Mouse (Mus musculus) macrophage (primary cell): Measurements from ENCODE around the gene Ncoa7. TPM values are rescaled to one million over a fixed set of nuclear protein-coding genes. Genes with fewer than 3 reads are reported as not detected.
"Not testable (repeated sequence)": the region's sequence is repeated elsewhere in the genome, so short reads cannot be mapped to it uniquely, and the experiment has no call there.

Experiments
- H3K27ac ChIP-seq: fragments of 350-480 bp; formaldehyde crosslinking; 2 replicates; pipeline ENCODE4 v1.9.0; 2021
- H3K36me3 ChIP-seq: fragments of 350-480 bp; formaldehyde crosslinking; 2 replicates; pipeline ENCODE4 v1.9.0; 2021; ENCODE audit errors: inconsistent target
- H3K4me3 ChIP-seq: fragments of 350-480 bp; formaldehyde crosslinking; 2 replicates; pipeline ENCODE4 v1.9.0; 2021; ENCODE audit errors: inconsistent target
- H3K79me2 ChIP-seq: fragments of 350-480 bp; formaldehyde crosslinking; 2 replicates; pipeline ENCODE4 v1.9.0; 2021; ENCODE audit errors: inconsistent target
- WGBS: methylation state at CpG from one replicate; pipeline ENCODE4 v1.1.7; 2026; ENCODE audit warnings: inconsistent platforms; ENCODE audit not compliant: missing documents; 5-methylcytosine and 5-hydroxymethylcytosine counted together
- polyA plus RNA-seq: library from polyadenylated mRNA; stranded (reverse); fragments of 250-400 nt; gene quantifications from 3 replicates; pipeline ENCODE4 v1.2.4, GENCODE M21; 2018; ENCODE audit warnings: inconsistent platforms

Ncoa7 gene
- polyA plus RNA-seq, 1 experiment from 2014 or later: 25.4 TPM

- H3K36me3 ChIP-seq: no peaks in the 10 kb centered on the region
- H3K79me2 ChIP-seq: peaks cover 55% of the 10 kb centered on the region
- 15% methylated on average over 7 of the region's 8 CpGs for WGBS
- peak overlapping the region; percentile 65 for H3K4me3 ChIP-seq
- H3K27ac ChIP-seq: peak overlapping the region; percentile 51
These were observed 1.1 kb downstream of the Ncoa7 start for GRCm38 (mm10) chr10:30802033-30802432.

- H3K27ac ChIP-seq: no peak overlapping the region
- H3K4me3 ChIP-seq: no peak overlapping the region
- 100% methylated on average over 2 of the region's 2 CpGs for WGBS
- peaks cover 76% of the 10 kb centered on the region for H3K79me2 ChIP-seq
- H3K36me3 ChIP-seq: no peaks in the 10 kb centered on the region
These were observed 3.2 kb downstream of the Ncoa7 start for GRCm38 (mm10) chr10:30799713-30800450.

GRCm38 (mm10) chr10:30796469-30797261 is 6.5 kb downstream of the Ncoa7 start:
- H3K79me2 ChIP-seq: peaks cover 74% of the 10 kb centered on the region
- no peak overlapping the region for H3K4me3 ChIP-seq
- no peak overlapping the region for H3K27ac ChIP-seq
- 57% methylated on average over 5 of the region's 5 CpGs for WGBS
- H3K36me3 ChIP-seq: peaks cover 4% of the 10 kb centered on the region; the same call in 1 of the 2 replicates

GRCm38 (mm10) chr10:30791016-30791415 is 12.1 kb downstream of the Ncoa7 start:
- peaks cover 48% of the 10 kb centered on the region for H3K79me2 ChIP-seq
- no peak overlapping the region for H3K27ac ChIP-seq
- H3K36me3 ChIP-seq: peaks cover 4% of the 10 kb centered on the region; the same call in 1 of the 2 replicates
- WGBS: 95% methylated on average over 3 of the region's 3 CpGs
- H3K4me3 ChIP-seq: no peak overlapping the region

GRCm38 (mm10) chr10:30789521-30789920 is 13.6 kb downstream of the Ncoa7 start:
- Histone ChIP-seq H3K4me3 (no peak overlapping the region), H3K27ac (no peak overlapping the region), H3K79me2 (peaks cover 33% of the 10 kb centered on the region; the same call in 1 of the 2 replicates), H3K36me3 (peaks cover 4% of the 10 kb centered on the region; the same call in 1 of the 2 replicates)
- WGBS: 69% methylated on average over 5 of the region's 5 CpGs

- 100% methylated on average over 1 of the region's 1 CpGs for WGBS
These were observed 14.8 kb downstream of the Ncoa7 start for GRCm38 (mm10) chr10:30788340-30788721.

GRCm38 (mm10) chr10:30787684-30788339 is 15.3 kb downstream of the Ncoa7 start:
- Histone ChIP-seq H3K27ac (peak overlapping the region; percentile 31; the same call in 1 of the 2 replicates), H3K79me2 (peaks cover 48% of the 10 kb centered on the region; the same call in 1 of the 2 replicates), H3K36me3 (no peaks in the 10 kb centered on the region), H3K4me3 (no peak overlapping the region)
- 66% methylated on average over 3 of the region's 3 CpGs for WGBS

More at GRCm38 (mm10) chr10:30788340-30788721, 14.8 kb downstream of the Ncoa7 start:
- Histone ChIP-seq H3K27ac (0 out of 2 replicates have a peak overlapping the region, but pooled peaks have one; percentile 12), H3K36me3 (no peaks in the 10 kb centered on the region), H3K4me3 (no peak overlapping the region), H3K79me2 (peaks cover 43% of the 10 kb centered on the region; the same call in 1 of the 2 replicates)

GRCm38 (mm10) chr10:30786103-30786754 is 16.9 kb downstream of the Ncoa7 start:
- no peak overlapping the region for H3K4me3 ChIP-seq
- H3K36me3 ChIP-seq: no peaks in the 10 kb centered on the region
- 54% methylated on average over 5 of the region's 5 CpGs for WGBS
- H3K79me2 ChIP-seq: peaks cover 48% of the 10 kb centered on the region; the same call in 1 of the 2 replicates
- H3K27ac ChIP-seq: no peak overlapping the region

- not testable (repeated sequence) for H3K27ac ChIP-seq, H3K4me3 ChIP-seq, H3K36me3 ChIP-seq
- 95% methylated on average over 9 of the region's 9 CpGs for WGBS
- peaks cover 41% of the 10 kb centered on the region for H3K79me2 ChIP-seq
These were observed 22.2 kb downstream of the Ncoa7 start for GRCm38 (mm10) chr10:30780921-30781320.

GRCm38 (mm10) chr10:30778240-30778639 is 24.9 kb downstream of the Ncoa7 start:
- Histone ChIP-seq H3K27ac (peak overlapping the region; percentile 55), H3K36me3 (no peaks in the 10 kb centered on the region)
- 65% methylated on average over 3 of the region's 3 CpGs for WGBS

GRCm38 (mm10) chr10:30775987-30776386 is 27.1 kb downstream of the Ncoa7 start:
- peaks cover 52% of the 10 kb centered on the region for H3K79me2 ChIP-seq
- H3K27ac ChIP-seq: no peak overlapping the region
- no peaks in the 10 kb centered on the region for H3K36me3 ChIP-seq
- 100% methylated on average over 1 of the region's 2 CpGs for WGBS
- no peak overlapping the region for H3K4me3 ChIP-seq

More at GRCm38 (mm10) chr10:30778240-30778639, 24.9 kb downstream of the Ncoa7 start:
- Histone ChIP-seq H3K4me3 (no peak overlapping the region), H3K79me2 (peaks cover 55% of the 10 kb centered on the region)

GRCm38 (mm10) chr10:30775568-30775967 is 27.6 kb downstream of the Ncoa7 start:
- 98% methylated on average over 5 of the region's 5 CpGs for WGBS
- H3K27ac ChIP-seq: no peak overlapping the region

GRCm38 (mm10) chr10:30774396-30774795 is 28.7 kb downstream of the Ncoa7 start:
- no peak overlapping the region for H3K27ac ChIP-seq
- 96% methylated on average over 2 of the region's 2 CpGs for WGBS

More at GRCm38 (mm10) chr10:30775568-30775967, 27.6 kb downstream of the Ncoa7 start:
- Histone ChIP-seq H3K79me2 (peaks cover 48% of the 10 kb centered on the region), H3K4me3 (no peak overlapping the region), H3K36me3 (no peaks in the 10 kb centered on the region)

GRCm38 (mm10) chr10:30773181-30773580 is 29.9 kb downstream of the Ncoa7 start:
- H3K79me2 ChIP-seq: peaks cover 38% of the 10 kb centered on the region
- H3K36me3 ChIP-seq: no peaks in the 10 kb centered on the region
- no peak overlapping the region for H3K4me3 ChIP-seq
- no peak overlapping the region for H3K27ac ChIP-seq
- WGBS: 93% methylated on average over 5 of the region's 5 CpGs

More at GRCm38 (mm10) chr10:30774396-30774795, 28.7 kb downstream of the Ncoa7 start:
- no peaks in the 10 kb centered on the region for H3K36me3 ChIP-seq
- H3K4me3 ChIP-seq: no peak overlapping the region
- peaks cover 38% of the 10 kb centered on the region for H3K79me2 ChIP-seq
